Mouse (Mus musculus) stomach, postnatal 0 days (tissue): Measurements from ENCODE around the gene Kbtbd8.

ENCODE experiments used
- CTCF ChIP-seq: IDR thresholded peaks from 2 replicates; pipeline ENCODE4 v1.5.1; 2016; ENCODE audit warnings: antibody characterized with exemption, low read depth, mild to moderate bottlenecking, moderate library complexity
- EP300 ChIP-seq: optimal IDR thresholded peaks from 2 replicates; pipeline ENCODE3; 2016; ENCODE audit warnings: antibody characterized with exemption

DNA sequence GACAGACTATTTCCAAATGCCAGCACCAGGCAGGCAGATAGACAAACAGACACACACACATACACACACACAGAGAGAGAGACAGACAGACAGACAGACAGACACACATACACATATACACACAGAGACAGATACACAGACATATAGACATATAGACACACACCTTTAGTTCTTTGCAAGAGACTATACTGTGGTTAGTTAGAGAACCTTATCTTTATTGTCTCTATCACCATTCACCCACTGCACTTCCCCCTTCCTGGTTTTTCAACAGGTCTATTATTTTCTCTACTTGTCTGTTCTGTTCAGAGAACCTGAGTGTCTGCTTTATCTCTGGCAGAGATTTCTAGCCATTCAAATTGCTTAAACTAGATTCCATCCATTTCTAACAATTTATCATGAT lies 48.6 kb downstream of the Kbtbd8 start:
- TF ChIP-seq CTCF (no peak), EP300 (no peak)
